Mouse (Mus musculus): Measurements from ENCODE around the gene Npc1l1.
A peak's percentile ranks its signal among the peaks of the same experiment; 100 is the strongest.

The Npc1l1 gene

DNA sequence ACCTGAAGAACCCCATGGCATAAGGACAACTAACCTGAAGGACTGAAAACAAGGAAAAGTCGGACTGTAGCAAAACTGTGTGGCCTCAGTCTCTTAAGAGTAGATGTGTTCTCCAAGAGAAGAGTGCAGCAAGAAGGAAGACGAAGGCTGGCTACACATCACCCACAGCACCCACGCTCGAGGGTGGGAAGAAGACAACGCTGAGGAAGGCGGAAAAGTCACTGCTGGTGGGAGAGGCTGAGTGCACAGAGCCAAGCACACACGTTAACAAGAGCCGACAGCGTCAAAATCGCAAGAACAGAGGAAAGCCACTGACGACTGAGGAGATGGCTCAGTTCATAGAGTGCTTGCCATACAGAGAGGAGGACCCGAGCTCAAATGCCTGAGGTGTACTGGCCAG lies 66.2 kb downstream of the Npc1l1 start:
- DNase-seq (ENCODE audit: low spot score in 2 of 2): peak; percentile 58 to 63

DNA sequence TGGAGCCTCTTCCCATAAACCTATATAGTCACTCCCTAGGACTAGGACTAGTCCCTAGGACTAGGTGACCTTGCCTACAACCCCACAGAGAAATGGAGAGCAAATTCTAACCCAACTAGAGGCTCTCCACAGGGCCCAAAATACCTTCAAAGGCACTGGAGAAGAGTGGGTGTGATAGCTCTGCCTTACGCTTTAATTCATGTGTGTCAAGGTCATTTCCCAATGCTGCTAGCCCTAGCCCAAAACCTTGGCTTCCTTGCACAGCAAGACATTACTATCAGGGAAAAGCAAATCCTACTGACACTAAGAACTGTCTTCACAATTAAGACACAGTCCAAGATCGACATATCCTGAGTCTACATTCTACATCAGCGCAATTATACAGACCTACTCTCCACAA lies 66.9 kb downstream of the Npc1l1 start:
- DNase-seq (ENCODE audit: low spot score in 2 of 2): no peak

DNA sequence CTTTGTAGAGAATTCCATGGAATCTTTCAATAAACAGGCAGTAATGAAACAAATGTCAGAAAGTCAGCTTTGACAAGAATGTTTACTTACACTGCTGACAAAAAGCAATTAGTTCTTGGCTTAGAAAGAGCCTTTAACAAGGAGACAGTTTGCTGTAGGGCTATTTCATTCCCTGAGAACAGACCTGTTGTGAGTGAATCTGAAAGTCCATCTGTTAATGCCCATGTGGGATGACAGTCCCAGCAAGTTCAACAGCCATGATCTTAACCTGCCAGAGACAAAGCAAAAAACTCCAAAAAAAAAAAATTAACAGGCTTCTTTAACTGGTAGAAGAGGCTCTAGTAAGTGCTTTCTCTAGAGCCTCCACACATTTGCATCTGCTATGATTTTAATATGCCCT lies 68.4 kb downstream of the Npc1l1 start:
- no peak for DNase-seq (ENCODE audit: low spot score in 2 of 2)

Measured in right cerebral cortex, adult 2 months (tissue).